Mouse (Mus musculus): Measurements from ENCODE around the gene Osgin1. TPM values are rescaled to one million over a fixed set of nuclear protein-coding genes. Genes with fewer than 3 reads are reported as not detected.

Gene Osgin1
- polyA plus RNA-seq, 1 experiment from 2014 or later: 31.1 TPM

- Histone ChIP-seq H3K36me3 (ENCODE audit: inconsistent target) (peaks cover 36% of the 10 kb centered on the region), H3K79me2 (ENCODE audit: inconsistent target) (peaks cover 26% of the 10 kb centered on the region), H3K27ac (no peak overlapping the region), H3K4me3 (ENCODE audit: inconsistent target) (no peak overlapping the region)
- 30% methylated on average over 5 of the region's 5 CpGs for WGBS (ENCODE audit: missing documents)
Measured at GRCm38 (mm10) chr8:119442013-119442412, 8.1 kb downstream of the Osgin1 start.

- no peak overlapping the region for H3K4me3 ChIP-seq (ENCODE audit: inconsistent target)
- peaks cover 16% of the 10 kb centered on the region for H3K79me2 ChIP-seq (ENCODE audit: inconsistent target)
- H3K36me3 ChIP-seq (ENCODE audit: inconsistent target): peaks cover 36% of the 10 kb centered on the region
- WGBS (ENCODE audit: missing documents): 94% methylated on average over 8 of the region's 8 CpGs
- no peak overlapping the region for H3K27ac ChIP-seq
Measured at GRCm38 (mm10) chr8:119442970-119443369, 9.0 kb downstream of the Osgin1 start.

GRCm38 (mm10) chr8:119446211-119446989, 12.5 kb downstream of the Osgin1 start, which contains the start of gene Necab2:
Gene Necab2 (plus strand): TSS chr8:119446719.
- Histone ChIP-seq H3K4me3 (ENCODE audit: inconsistent target) (no peak within 1 kb of the TSS), H3K27ac (no peak within 1 kb of the TSS), H3K36me3 (ENCODE audit: inconsistent target) (peaks cover 36% of the 10 kb centered on the region), H3K79me2 (ENCODE audit: inconsistent target) (no peaks in the 10 kb centered on the region)
- WGBS (ENCODE audit: missing documents): 13% methylated on average over 25 of the region's 52 CpGs

- WGBS (ENCODE audit: missing documents): 7% methylated on average over 64 of the region's 80 CpGs
- no peak overlapping the region for H3K4me3 ChIP-seq (ENCODE audit: inconsistent target)
- no peaks in the 10 kb centered on the region for H3K79me2 ChIP-seq (ENCODE audit: inconsistent target)
- peaks cover 36% of the 10 kb centered on the region for H3K36me3 ChIP-seq (ENCODE audit: inconsistent target)
- no peak overlapping the region for H3K27ac ChIP-seq
Measured at GRCm38 (mm10) chr8:119446990-119447780, 13.3 kb downstream of the Osgin1 start.

GRCm38 (mm10) chr8:119447781-119448170, 13.9 kb downstream of the Osgin1 start:
- H3K27ac ChIP-seq: no peak overlapping the region
- H3K36me3 ChIP-seq (ENCODE audit: inconsistent target): peaks cover 33% of the 10 kb centered on the region
- no peak overlapping the region for H3K4me3 ChIP-seq (ENCODE audit: inconsistent target)
- H3K79me2 ChIP-seq (ENCODE audit: inconsistent target): no peaks in the 10 kb centered on the region
- 20% methylated on average over 17 of the region's 17 CpGs for whole genome bisulfite sequencing (ENCODE audit: missing documents)

GRCm38 (mm10) chr8:119449627-119450026, 15.7 kb downstream of the Osgin1 start:
- H3K36me3 ChIP-seq (ENCODE audit: inconsistent target): peaks cover 14% of the 10 kb centered on the region
- H3K27ac ChIP-seq: no peak overlapping the region
- no peaks in the 10 kb centered on the region for H3K79me2 ChIP-seq (ENCODE audit: inconsistent target)
- no peak overlapping the region for H3K4me3 ChIP-seq (ENCODE audit: inconsistent target)
- 87% methylated on average over 12 of the region's 12 CpGs for WGBS (ENCODE audit: missing documents)

GRCm38 (mm10) chr8:119451131-119451530, 17.2 kb downstream of the Osgin1 start:
- no peaks in the 10 kb centered on the region for H3K79me2 ChIP-seq (ENCODE audit: inconsistent target)
- no peaks in the 10 kb centered on the region for H3K36me3 ChIP-seq (ENCODE audit: inconsistent target)
- 86% methylated on average over 4 of the region's 4 CpGs for WGBS (ENCODE audit: missing documents)
- no peak overlapping the region for H3K4me3 ChIP-seq (ENCODE audit: inconsistent target)
- no peak overlapping the region for H3K27ac ChIP-seq

- Histone ChIP-seq H3K79me2 (ENCODE audit: inconsistent target) (no peaks in the 10 kb centered on the region), H3K27ac (no peak overlapping the region), H3K36me3 (ENCODE audit: inconsistent target) (no peaks in the 10 kb centered on the region), H3K4me3 (ENCODE audit: inconsistent target) (no peak overlapping the region)
- 89% methylated on average over 5 of the region's 5 CpGs for WGBS (ENCODE audit: missing documents)
Measured at GRCm38 (mm10) chr8:119452919-119453318, 19.0 kb downstream of the Osgin1 start.

GRCm38 (mm10) chr8:119456045-119456444, 22.1 kb downstream of the Osgin1 start:
- H3K36me3 ChIP-seq (ENCODE audit: inconsistent target): no peaks in the 10 kb centered on the region
- H3K4me3 ChIP-seq (ENCODE audit: inconsistent target): no peak overlapping the region
- no peaks in the 10 kb centered on the region for H3K79me2 ChIP-seq (ENCODE audit: inconsistent target)
- no peak overlapping the region for H3K27ac ChIP-seq
- 88% methylated on average over 5 of the region's 5 CpGs for WGBS (ENCODE audit: missing documents)

GRCm38 (mm10) chr8:119459724-119460123, 25.8 kb downstream of the Osgin1 start:
- WGBS (ENCODE audit: missing documents): 70% methylated on average over 16 of the region's 16 CpGs
- Histone ChIP-seq H3K4me3 (ENCODE audit: inconsistent target) (no peak overlapping the region), H3K79me2 (ENCODE audit: inconsistent target) (no peaks in the 10 kb centered on the region), H3K27ac (no peak overlapping the region), H3K36me3 (ENCODE audit: inconsistent target) (no peaks in the 10 kb centered on the region)

- no peaks in the 10 kb centered on the region for H3K79me2 ChIP-seq (ENCODE audit: inconsistent target)
- WGBS (ENCODE audit: missing documents): 81% methylated on average over 9 of the region's 9 CpGs
- no peak overlapping the region for H3K27ac ChIP-seq
- H3K36me3 ChIP-seq (ENCODE audit: inconsistent target): no peaks in the 10 kb centered on the region
- no peak overlapping the region for H3K4me3 ChIP-seq (ENCODE audit: inconsistent target)
Measured at GRCm38 (mm10) chr8:119461356-119461755, 27.4 kb downstream of the Osgin1 start.

- Histone ChIP-seq H3K36me3 (ENCODE audit: inconsistent target) (no peaks in the 10 kb centered on the region), H3K79me2 (ENCODE audit: inconsistent target) (no peaks in the 10 kb centered on the region), H3K4me3 (ENCODE audit: inconsistent target) (no peak overlapping the region), H3K27ac (no peak overlapping the region)
- 85% methylated on average over 7 of the region's 7 CpGs for WGBS (ENCODE audit: missing documents)
Measured at GRCm38 (mm10) chr8:119463709-119464108, 29.8 kb downstream of the Osgin1 start.

- Histone ChIP-seq H3K4me3 (ENCODE audit: inconsistent target) (no peak overlapping the region), H3K79me2 (ENCODE audit: inconsistent target) (no peaks in the 10 kb centered on the region), H3K27ac (no peak overlapping the region), H3K36me3 (ENCODE audit: inconsistent target) (no peaks in the 10 kb centered on the region)
- 12% methylated on average over 18 of the region's 18 CpGs for WGBS (ENCODE audit: missing documents)
Measured at GRCm38 (mm10) chr8:119466105-119466504, 32.2 kb downstream of the Osgin1 start.

GRCm38 (mm10) chr8:119466794-119467193, 32.9 kb downstream of the Osgin1 start:
- H3K4me3 ChIP-seq (ENCODE audit: inconsistent target): no peak overlapping the region
- H3K79me2 ChIP-seq (ENCODE audit: inconsistent target): no peaks in the 10 kb centered on the region
- WGBS (ENCODE audit: missing documents): 80% methylated on average over 10 of the region's 10 CpGs
- no peak overlapping the region for H3K27ac ChIP-seq
- no peaks in the 10 kb centered on the region for H3K36me3 ChIP-seq (ENCODE audit: inconsistent target)

GRCm38 (mm10) chr8:119468091-119468490, 34.2 kb downstream of the Osgin1 start:
- no peaks in the 10 kb centered on the region for H3K36me3 ChIP-seq (ENCODE audit: inconsistent target)
- 89% methylated on average over 8 of the region's 8 CpGs for WGBS (ENCODE audit: missing documents)

More at GRCm38 (mm10) chr8:119468091-119468490, 34.2 kb downstream of the Osgin1 start:
- Histone ChIP-seq H3K4me3 (ENCODE audit: inconsistent target) (no peak overlapping the region), H3K27ac (no peak overlapping the region), H3K79me2 (ENCODE audit: inconsistent target) (no peaks in the 10 kb centered on the region)

Measured in macrophage (primary cell).